Mouse (Mus musculus) testis, adult 2 months (tissue): ENCODE results near the gene Col23a1. TPM values are rescaled to one million over a fixed set of nuclear protein-coding genes. Genes with fewer than 3 reads are reported as not detected.

ENCODE experiments used
- H3K27ac ChIP-seq: fragments of 200-500 bp; 2 replicates; pipeline ENCODE4 v1.5.1; 2012; ENCODE audit warnings: low read depth, low read length; ENCODE audit not compliant: control insufficient read depth, insufficient read depth
- H3K27me3 ChIP-seq: fragments of 200-500 bp; 2 replicates; pipeline ENCODE4 v1.6.1; 2012; ENCODE audit warnings: mild to moderate bottlenecking, low read length, moderate library complexity; ENCODE audit not compliant: control insufficient read depth, insufficient read depth
- H3K36me3 ChIP-seq: fragments of 200-500 bp; 2 replicates; pipeline ENCODE4 v1.6.1; 2012; ENCODE audit warnings: mild to moderate bottlenecking, low read length; ENCODE audit not compliant: control insufficient read depth, insufficient read depth
- H3K4me1 ChIP-seq: fragments of 200-500 bp; 2 replicates; pipeline ENCODE4 v1.6.1; 2012; ENCODE audit warnings: low read length; ENCODE audit not compliant: control insufficient read depth, insufficient read depth
- H3K4me3 ChIP-seq: fragments of 200-500 bp; 2 replicates; pipeline ENCODE4 v1.5.1; 2012; ENCODE audit warnings: low read depth, mild to moderate bottlenecking, low read length, moderate library complexity, mixed read lengths; ENCODE audit not compliant: control insufficient read depth
- CTCF ChIP-seq: fragments of 200-500 bp; IDR thresholded peaks from 2 replicates; pipeline ENCODE4 v1.5.1; 2012; ENCODE audit warnings: low read depth, mild to moderate bottlenecking, inconsistent platforms, low read length, moderate library complexity; ENCODE audit not compliant: control insufficient read depth, insufficient read depth, insufficient replicate concordance
- POLR2A ChIP-seq: fragments of 200-500 bp; IDR thresholded peaks from 2 replicates; pipeline ENCODE4 v1.6.1; 2012; ENCODE audit warnings: low read depth, mild to moderate bottlenecking, inconsistent platforms, low read length, moderate library complexity; ENCODE audit not compliant: control insufficient read depth
- polyA plus RNA-seq: library from polyadenylated mRNA; depleted of rRNA; stranded (reverse); fragments of >200 nt; gene quantifications from 2 replicates; pipeline ENCODE4 v1.2.3, GENCODE M21; 2012

Gene Col23a1
- polyA plus RNA-seq, 1 experiment = 1.3 TPM

GRCm38 (mm10) chr11:51534314-51534713 is 244.6 kb downstream of the Col23a1 start:
- TF ChIP-seq CTCF = peak; percentile 12; the same call in 1 of the 2 replicates
- TF ChIP-seq POLR2A = no peak
- no peaks in the 10 kb centered on the region for H3K27me3 ChIP-seq
- H3K4me1 ChIP-seq = no peaks in the 10 kb centered on the region
- H3K27ac ChIP-seq = no peak overlapping the region
- H3K36me3 ChIP-seq = no peaks in the 10 kb centered on the region
- H3K4me3 ChIP-seq = no peak overlapping the region

DNA sequence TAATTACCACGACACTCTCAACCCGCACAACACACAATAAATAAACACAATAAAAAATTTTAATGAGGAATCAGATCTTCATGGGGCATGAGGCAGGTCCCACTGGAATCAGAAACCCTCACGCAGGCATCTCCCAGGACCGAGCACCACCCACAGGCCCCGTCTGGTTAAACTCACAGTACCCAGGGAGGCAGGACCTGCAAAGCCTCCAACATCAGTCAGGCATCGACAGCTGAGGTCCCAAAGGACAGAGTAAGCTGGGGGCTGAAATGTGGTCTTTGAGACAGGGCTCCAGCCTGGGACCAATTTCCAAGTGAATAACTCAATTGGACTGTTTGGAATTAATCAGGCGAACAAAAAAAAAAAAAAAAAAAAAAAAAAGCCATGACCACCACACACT is 248.7 kb downstream of the Col23a1 start:
- Histone ChIP-seq H3K27ac (no peak overlapping the region), H3K36me3 (no peaks in the 10 kb centered on the region), H3K27me3 (no peaks in the 10 kb centered on the region), H3K4me1 (no peaks in the 10 kb centered on the region), H3K4me3 (no peak overlapping the region)
- TF ChIP-seq CTCF (no peak), POLR2A (no peak)

DNA sequence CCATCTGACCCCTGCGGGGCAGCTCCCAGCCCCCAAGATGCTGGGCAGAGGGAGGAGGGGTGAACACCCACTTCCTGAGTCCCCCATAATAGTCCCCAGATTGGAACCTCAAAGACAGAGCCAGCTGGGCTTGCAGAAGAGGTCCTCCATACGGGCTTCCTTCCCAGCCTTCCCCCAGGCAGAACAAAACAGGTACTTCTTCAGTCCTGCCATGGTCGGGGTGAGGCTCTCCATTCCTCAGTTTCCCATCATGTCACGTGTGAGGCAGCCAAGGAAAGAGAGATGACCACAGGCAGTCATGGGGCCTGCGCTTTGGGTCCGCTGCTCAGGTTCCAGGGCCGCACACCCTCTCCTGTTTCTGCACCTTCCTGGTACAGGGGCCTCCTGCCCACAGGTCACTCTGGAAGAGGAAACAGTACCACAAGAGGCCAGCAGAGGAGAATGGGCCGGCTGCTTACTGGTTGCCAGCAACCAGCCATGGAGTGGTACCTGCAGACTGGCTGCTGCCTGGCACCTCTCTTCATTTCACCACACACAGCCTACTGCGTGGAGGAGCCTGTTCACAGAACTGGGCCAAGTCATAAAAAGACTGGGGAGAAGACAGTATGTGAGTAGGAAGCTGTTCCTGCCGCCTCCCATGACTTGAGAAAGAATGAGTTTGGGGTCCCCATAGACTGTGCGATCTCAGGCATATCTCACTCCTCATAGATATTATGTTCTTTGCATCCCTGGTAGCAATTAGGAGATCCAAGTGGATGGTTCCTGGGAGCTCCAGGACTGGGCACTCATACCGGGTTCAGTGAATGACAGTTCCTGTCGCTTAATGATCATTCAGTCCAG is 249.4 kb downstream of the Col23a1 start:
- H3K4me3 ChIP-seq = no peak overlapping the region
- H3K4me1 ChIP-seq = no peaks in the 10 kb centered on the region
- TF ChIP-seq CTCF (no peak), POLR2A (no peak)
- no peaks in the 10 kb centered on the region for H3K27me3 ChIP-seq
- no peaks in the 10 kb centered on the region for H3K36me3 ChIP-seq
- no peak overlapping the region for H3K27ac ChIP-seq

- no peak overlapping the region for H3K4me3 ChIP-seq
These were observed 250.1 kb downstream of the Col23a1 start for GRCm38 (mm10) chr11:51539759-51540282.

GRCm38 (mm10) chr11:51542424-51542823 is 252.7 kb downstream of the Col23a1 start:
- Histone ChIP-seq H3K4me3 (no peak overlapping the region), H3K27ac (no peak overlapping the region), H3K27me3 (no peaks in the 10 kb centered on the region), H3K4me1 (no peaks in the 10 kb centered on the region), H3K36me3 (no peaks in the 10 kb centered on the region)
- TF ChIP-seq CTCF (no peak), POLR2A (no peak)

More at GRCm38 (mm10) chr11:51539759-51540282, 250.1 kb downstream of the Col23a1 start:
- Histone ChIP-seq H3K36me3 (no peaks in the 10 kb centered on the region), H3K27me3 (no peaks in the 10 kb centered on the region), H3K4me1 (no peaks in the 10 kb centered on the region), H3K27ac (no peak overlapping the region)
- peak; percentile 92 for TF ChIP-seq CTCF
- no peak for TF ChIP-seq POLR2A

DNA sequence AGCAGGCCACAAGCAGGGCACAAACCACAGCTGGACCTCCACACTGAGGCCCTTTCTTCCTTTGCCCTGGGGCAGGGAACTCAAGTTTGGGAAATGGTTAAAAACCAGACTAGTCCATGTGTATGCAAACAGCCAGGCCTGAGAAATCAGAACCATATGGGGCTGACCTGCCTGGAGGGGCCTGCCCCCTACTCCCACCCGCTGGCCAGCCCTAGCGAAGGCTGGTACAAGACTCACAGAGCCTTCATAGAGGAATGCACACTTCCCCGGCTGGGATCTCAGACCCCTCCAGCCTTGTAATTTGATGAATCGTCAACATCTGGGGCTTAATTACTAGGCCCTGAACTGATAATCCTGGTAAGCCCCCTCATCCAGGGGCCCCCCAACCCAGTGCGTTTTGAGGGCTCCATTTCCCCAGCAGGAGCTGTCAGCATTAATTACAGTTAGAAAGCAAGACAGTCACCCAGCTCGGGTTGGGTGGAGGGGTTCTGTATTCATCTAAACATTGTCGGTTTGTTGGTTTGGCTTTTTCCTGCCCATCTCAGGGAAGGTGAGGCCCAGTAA is 253.8 kb downstream of the Col23a1 start:
- TF ChIP-seq CTCF = no peak
- TF ChIP-seq POLR2A = no peak
- Histone ChIP-seq H3K36me3 (no peaks in the 10 kb centered on the region), H3K4me3 (no peak overlapping the region), H3K4me1 (no peaks in the 10 kb centered on the region), H3K27ac (no peak overlapping the region), H3K27me3 (no peaks in the 10 kb centered on the region)

DNA sequence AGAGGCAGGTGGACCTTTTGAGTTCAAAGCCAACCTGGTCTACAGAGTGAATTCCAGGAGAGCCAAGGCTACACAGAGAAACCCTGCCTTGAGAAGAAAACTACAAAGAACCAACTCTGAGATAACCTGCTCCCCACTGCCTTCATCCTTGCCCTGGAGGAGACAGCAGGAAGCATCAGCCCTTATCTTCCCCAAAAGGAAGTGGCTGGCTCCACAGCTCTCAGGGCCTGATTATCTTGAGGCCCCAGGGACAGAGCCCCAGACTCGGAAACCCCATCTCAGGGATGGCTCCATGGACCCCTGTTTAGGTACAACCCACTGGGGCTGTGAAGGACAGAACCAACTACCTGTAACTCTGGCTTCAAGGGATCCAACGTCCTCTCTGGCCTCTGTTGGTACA is 254.7 kb downstream of the Col23a1 start:
- Histone ChIP-seq H3K4me1 (no peaks in the 10 kb centered on the region), H3K36me3 (no peaks in the 10 kb centered on the region), H3K27ac (no peak overlapping the region), H3K4me3 (no peak overlapping the region), H3K27me3 (no peaks in the 10 kb centered on the region)
- no peak for TF ChIP-seq POLR2A
- no peak for TF ChIP-seq CTCF
